Mouse (Mus musculus): ENCODE data around the gene Zbtb14. TPM values are rescaled to one million over a fixed set of nuclear protein-coding genes. Genes with fewer than 3 reads are reported as not detected.

Zbtb14 gene
- polyA plus RNA-seq, 1 experiment: 0.95 TPM

DNA sequence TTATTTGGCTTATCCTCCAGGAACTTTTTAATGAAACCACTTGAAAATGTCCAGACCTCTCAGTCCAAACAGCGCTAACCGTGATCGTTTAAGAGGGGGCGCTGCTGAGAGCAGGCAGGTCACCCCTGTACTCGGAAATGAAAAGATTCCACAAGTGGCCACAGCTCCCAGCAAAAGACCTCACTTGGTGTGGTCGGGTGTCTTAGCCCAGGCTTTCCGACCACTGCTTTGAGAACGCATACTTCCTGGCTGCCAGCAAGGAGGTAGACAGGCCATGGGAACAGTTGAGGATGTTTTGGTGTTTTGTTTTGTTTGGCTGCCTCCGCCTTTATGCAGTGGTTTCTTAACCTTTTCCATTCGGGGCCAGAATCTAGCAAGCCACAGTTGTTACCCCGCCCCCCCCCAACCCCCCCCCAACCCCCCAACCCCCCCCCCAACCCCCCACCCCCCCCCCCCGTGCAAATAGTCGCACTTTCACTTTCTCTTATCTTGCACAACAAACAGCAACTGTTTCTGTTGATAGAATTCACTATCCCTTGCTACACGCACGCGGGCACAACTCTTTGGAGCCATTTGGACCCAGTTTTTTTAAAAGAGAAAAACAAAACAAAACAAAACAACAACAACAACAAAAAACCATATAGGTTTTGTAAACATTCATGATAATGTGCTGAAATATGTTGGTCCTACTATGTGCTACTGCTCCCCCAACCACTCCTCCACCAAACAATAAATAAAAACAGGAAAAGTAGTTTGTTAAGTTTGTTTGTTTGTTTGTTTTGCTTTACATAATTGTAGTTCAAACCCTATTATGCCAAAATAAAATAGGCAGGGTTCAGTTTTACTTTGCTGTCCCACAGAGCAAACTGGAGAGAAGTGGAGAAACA lies 13.5 kb downstream of the Zbtb14 start:
- no peak overlapping the region for H3K4me3 ChIP-seq (ENCODE audit: control insufficient read depth, low read depth, low read length)
- H3K27me3 ChIP-seq (ENCODE audit: control insufficient read depth, insufficient read depth, low read length): no peaks in the 10 kb centered on the region
- TF ChIP-seq CTCF (IDR thresholded peaks at IDR 0.05; ENCODE audit: control insufficient read depth, insufficient read depth, insufficient replicate concordance, low read depth, low read length) (no peak), POLR2A (IDR thresholded peaks at IDR 0.05; ENCODE audit: control insufficient read depth, low read depth, low read length) (no peak)

GRCm38 (mm10) chr17:69397163-69397562 lies 14.3 kb downstream of the Zbtb14 start:
- no peak overlapping the region for H3K27ac ChIP-seq (ENCODE audit: control insufficient read depth, insufficient read depth, low read depth, low read length)

More for the DNA sequence above, 13.5 kb downstream of the Zbtb14 start:
- Histone ChIP-seq H3K27ac (ENCODE audit: control insufficient read depth, insufficient read depth, low read depth, low read length) (no peak overlapping the region), H3K36me3 (ENCODE audit: control insufficient read depth, insufficient read depth, low read length) (no peaks in the 10 kb centered on the region), H3K4me1 (ENCODE audit: control insufficient read depth, insufficient read depth, low read length) (peaks cover 2% of the 10 kb centered on the region)

GRCm38 (mm10) chr17:69398092-69398491 lies 15.2 kb downstream of the Zbtb14 start:
- H3K36me3 ChIP-seq (ENCODE audit: control insufficient read depth, insufficient read depth, low read length): no peaks in the 10 kb centered on the region
- H3K27ac ChIP-seq (ENCODE audit: control insufficient read depth, insufficient read depth, low read depth, low read length): no peak overlapping the region
- no peak overlapping the region for H3K4me3 ChIP-seq (ENCODE audit: control insufficient read depth, low read depth, low read length)
- TF ChIP-seq CTCF (IDR thresholded peaks at IDR 0.05; ENCODE audit: control insufficient read depth, insufficient read depth, insufficient replicate concordance, low read depth, low read length): no peak
- no peak for TF ChIP-seq POLR2A (IDR thresholded peaks at IDR 0.05; ENCODE audit: control insufficient read depth, low read depth, low read length)
- H3K27me3 ChIP-seq (ENCODE audit: control insufficient read depth, insufficient read depth, low read length): no peaks in the 10 kb centered on the region
- H3K4me1 ChIP-seq (ENCODE audit: control insufficient read depth, insufficient read depth, low read length): peaks cover 2% of the 10 kb centered on the region

More at GRCm38 (mm10) chr17:69397163-69397562, 14.3 kb downstream of the Zbtb14 start:
- Histone ChIP-seq H3K4me3 (ENCODE audit: control insufficient read depth, low read depth, low read length) (no peak overlapping the region), H3K36me3 (ENCODE audit: control insufficient read depth, insufficient read depth, low read length) (no peaks in the 10 kb centered on the region), H3K27me3 (ENCODE audit: control insufficient read depth, insufficient read depth, low read length) (no peaks in the 10 kb centered on the region), H3K4me1 (ENCODE audit: control insufficient read depth, insufficient read depth, low read length) (peaks cover 2% of the 10 kb centered on the region)
- TF ChIP-seq POLR2A (IDR thresholded peaks at IDR 0.05; ENCODE audit: control insufficient read depth, low read depth, low read length) (no peak), CTCF (IDR thresholded peaks at IDR 0.05; ENCODE audit: control insufficient read depth, insufficient read depth, insufficient replicate concordance, low read depth, low read length) (no peak)

- no peaks in the 10 kb centered on the region for H3K36me3 ChIP-seq (ENCODE audit: control insufficient read depth, insufficient read depth, low read length)
- TF ChIP-seq CTCF (IDR thresholded peaks at IDR 0.05; ENCODE audit: control insufficient read depth, insufficient read depth, insufficient replicate concordance, low read depth, low read length) (no peak), POLR2A (IDR thresholded peaks at IDR 0.05; ENCODE audit: control insufficient read depth, low read depth, low read length) (no peak)
These were observed 18.3 kb downstream of the Zbtb14 start for GRCm38 (mm10) chr17:69401146-69401545.

DNA sequence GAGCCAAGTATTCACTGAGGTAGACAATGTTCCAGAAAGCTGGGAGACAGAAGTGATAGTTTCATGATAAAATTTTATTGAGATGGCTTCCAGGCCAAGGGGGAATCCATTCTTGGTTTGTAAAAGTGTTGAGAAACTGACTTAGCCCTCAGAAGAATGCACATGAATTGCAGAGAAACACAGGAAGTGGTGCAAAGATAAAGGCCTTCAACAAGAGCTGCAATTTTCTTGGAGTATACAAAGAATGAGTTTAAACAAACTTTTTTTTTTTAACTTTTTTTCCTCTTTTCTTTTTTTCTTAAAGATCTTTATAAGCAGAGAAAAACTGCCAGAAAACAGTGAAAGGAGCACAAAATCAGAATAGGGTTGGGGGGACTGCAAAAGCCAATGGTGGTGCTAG lies 33.3 kb downstream of the Zbtb14 start:
- Histone ChIP-seq H3K4me3 (ENCODE audit: control insufficient read depth, low read depth, low read length) (no peak overlapping the region), H3K4me1 (ENCODE audit: control insufficient read depth, insufficient read depth, low read length) (no peaks in the 10 kb centered on the region; the same call in 1 of the 2 replicates), H3K36me3 (ENCODE audit: control insufficient read depth, insufficient read depth, low read length) (no peaks in the 10 kb centered on the region), H3K27me3 (ENCODE audit: control insufficient read depth, insufficient read depth, low read length) (no peaks in the 10 kb centered on the region), H3K27ac (ENCODE audit: control insufficient read depth, insufficient read depth, low read depth, low read length) (no peak overlapping the region)
- TF ChIP-seq CTCF (IDR thresholded peaks at IDR 0.05; ENCODE audit: control insufficient read depth, insufficient read depth, insufficient replicate concordance, low read depth, low read length): no peak
- TF ChIP-seq POLR2A (IDR thresholded peaks at IDR 0.05; ENCODE audit: control insufficient read depth, low read depth, low read length): no peak

More at GRCm38 (mm10) chr17:69401146-69401545, 18.3 kb downstream of the Zbtb14 start:
- H3K27ac ChIP-seq (ENCODE audit: control insufficient read depth, insufficient read depth, low read depth, low read length): no peak overlapping the region
- H3K4me3 ChIP-seq (ENCODE audit: control insufficient read depth, low read depth, low read length): no peak overlapping the region
- H3K27me3 ChIP-seq (ENCODE audit: control insufficient read depth, insufficient read depth, low read length): no peaks in the 10 kb centered on the region
- peaks cover 2% of the 10 kb centered on the region for H3K4me1 ChIP-seq (ENCODE audit: control insufficient read depth, insufficient read depth, low read length)

DNA sequence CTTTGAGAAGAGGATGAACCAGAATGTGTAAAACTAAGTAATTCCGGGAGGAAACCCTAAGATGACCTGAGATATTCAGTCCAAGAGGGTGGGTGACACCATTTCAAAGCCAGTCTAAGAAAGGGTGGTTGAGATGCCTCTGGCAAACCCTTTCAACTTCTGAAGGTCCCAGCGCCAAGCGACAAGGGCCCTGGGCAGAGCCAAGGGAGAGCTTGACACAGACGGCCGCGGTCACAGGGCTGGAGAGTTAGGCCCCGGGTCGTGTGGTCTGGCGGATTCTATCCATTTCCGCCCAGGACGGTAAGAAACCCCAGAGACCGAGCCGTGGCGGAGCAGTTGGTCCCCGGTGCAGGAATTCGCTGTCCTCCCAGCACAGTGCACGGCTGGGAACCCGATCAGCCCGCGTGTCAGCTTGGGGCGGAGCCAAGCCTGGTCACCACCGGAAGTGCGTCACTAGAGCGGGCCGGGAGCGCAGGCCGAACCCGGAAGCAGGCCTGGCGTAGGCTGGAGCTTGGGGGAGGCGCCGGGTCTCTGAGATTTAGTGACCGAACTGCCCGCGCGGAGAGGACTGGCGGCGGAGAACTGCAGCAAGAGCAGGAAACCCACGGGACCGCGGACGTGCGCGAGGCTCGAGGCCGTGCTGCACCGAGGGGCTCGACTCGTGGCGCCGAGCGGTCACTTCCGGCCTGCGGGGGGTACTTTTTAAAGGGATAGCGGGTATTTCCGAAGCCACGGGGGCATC lies 34.2 kb downstream of the Zbtb14 start:
- Histone ChIP-seq H3K4me3 (ENCODE audit: control insufficient read depth, low read depth, low read length) (peak overlapping the region; percentile 99), H3K27ac (ENCODE audit: control insufficient read depth, insufficient read depth, low read depth, low read length) (peak overlapping the region; percentile 98), H3K36me3 (ENCODE audit: control insufficient read depth, insufficient read depth, low read length) (no peaks in the 10 kb centered on the region), H3K27me3 (ENCODE audit: control insufficient read depth, insufficient read depth, low read length) (no peaks in the 10 kb centered on the region), H3K4me1 (ENCODE audit: control insufficient read depth, insufficient read depth, low read length) (no peaks in the 10 kb centered on the region; the same call in 1 of the 2 replicates)
- peak; percentile 95 for TF ChIP-seq POLR2A (IDR thresholded peaks at IDR 0.05; ENCODE audit: control insufficient read depth, low read depth, low read length)
- no peak for TF ChIP-seq CTCF (IDR thresholded peaks at IDR 0.05; ENCODE audit: control insufficient read depth, insufficient read depth, insufficient replicate concordance, low read depth, low read length)
